Mouse (Mus musculus) cerebral cortex, adult 2 months (tissue): ENCODE data around the gene Map3k7.

ENCODE experiments used
- WGBS: fragments of 180-500 bp; shearing (Covaris S2); methylation state at CpG from one replicate; pipeline ENCODE4 v1.1.7; 2018; 5-methylcytosine and 5-hydroxymethylcytosine counted together

Gene Map3k7

DNA sequence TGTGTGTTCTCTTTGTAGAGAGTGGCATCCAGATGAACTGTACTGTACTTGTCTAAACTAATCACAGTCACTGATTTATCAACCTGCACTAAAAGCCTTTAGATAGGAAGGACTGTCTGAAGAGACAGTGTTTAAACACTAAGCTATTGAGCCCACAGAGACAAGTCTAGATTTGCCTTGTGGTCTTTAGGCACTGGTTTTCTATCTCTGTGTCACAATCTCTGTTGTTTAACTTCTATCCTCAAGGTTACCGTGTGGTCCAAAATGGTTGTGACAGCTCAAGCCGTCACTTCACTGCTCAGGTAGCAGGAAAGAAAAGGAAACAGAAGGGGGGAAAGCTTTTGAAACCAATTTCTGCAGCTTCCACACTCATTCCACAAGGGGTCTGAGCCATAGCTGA, 29.5 kb downstream of the Map3k7 start:
- 88% methylated on average over 2 of the region's 2 CpGs for WGBS

DNA sequence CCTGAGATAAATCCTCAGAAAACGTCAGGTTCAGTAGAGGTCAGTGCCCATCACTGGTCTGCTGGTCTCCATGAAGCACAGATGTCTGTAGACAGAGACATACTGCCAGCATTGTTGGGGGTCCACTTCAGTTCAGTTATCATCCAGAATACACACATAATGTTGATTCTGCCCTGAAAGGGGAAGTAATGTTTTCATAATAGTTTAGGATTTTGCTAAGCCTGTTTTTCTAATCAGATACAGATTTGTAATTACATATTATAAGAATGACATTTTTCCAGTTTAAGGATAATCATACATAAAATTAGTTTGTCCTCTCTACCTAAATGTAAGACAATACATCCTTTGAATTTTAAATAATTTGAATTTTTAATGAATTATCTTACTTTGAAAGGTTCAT, 30.0 kb downstream of the Map3k7 start:
- WGBS: 69% methylated on average over 1 of the region's 1 CpGs

DNA sequence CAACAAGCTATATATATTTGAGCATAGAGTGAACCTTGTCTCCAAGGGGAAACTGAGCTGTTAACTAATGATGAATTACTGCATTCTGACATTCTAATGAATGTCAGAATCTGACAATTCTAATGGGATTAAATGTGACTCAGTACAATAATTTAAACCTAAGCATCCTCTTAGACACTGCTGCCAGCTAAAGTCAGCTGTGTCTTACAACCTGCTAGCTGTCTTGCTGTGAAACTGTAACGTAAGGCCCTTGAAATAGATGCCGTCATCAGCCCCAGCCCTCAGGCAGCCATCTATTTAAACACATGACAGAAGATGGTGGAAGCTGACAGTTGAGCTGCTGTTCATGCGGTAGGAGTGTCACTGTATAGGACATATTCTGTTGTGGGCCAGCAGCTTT, 37.6 kb downstream of the Map3k7 start:
- WGBS: 65% methylated on average over 3 of the region's 3 CpGs

DNA sequence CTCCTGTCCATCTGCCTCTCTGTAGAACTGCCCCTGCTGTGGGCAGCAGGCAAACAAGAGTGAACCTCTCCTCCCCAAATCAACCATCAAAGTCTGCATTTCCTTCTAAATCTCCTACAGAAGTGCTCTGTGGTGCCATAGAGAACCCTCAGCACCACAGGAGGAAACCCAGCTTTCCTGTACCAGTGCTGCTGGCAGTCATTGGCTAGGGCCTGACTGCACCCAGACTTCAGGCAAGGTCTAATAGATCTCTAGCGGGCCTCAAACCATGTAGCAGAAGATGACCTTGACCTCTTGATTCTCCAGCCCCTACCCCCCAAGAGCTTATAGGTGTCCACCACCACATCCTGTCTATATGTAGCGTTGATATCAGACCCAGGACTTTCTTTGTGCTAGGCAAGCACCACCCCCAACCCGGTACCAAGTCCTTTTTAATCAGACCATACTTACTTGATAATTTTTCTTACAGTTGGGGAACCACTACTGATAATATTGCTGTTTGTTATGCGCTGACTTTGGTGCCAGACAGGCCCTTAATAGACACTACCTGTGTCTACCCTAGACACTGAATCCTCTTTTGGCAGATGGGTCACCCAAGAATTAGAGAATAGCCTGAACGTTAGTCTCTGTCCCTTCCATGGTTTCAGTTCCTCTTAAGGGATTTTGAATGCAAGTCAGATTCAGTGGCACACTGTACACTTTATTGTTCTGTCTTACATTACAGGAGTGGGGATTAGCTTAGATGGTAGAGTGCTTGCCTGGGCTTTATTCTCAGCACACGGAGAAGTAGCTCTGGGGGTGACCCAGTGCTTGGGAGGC, 41.1 kb downstream of the Map3k7 start:
- 89% methylated on average over 6 of the region's 6 CpGs for WGBS

DNA sequence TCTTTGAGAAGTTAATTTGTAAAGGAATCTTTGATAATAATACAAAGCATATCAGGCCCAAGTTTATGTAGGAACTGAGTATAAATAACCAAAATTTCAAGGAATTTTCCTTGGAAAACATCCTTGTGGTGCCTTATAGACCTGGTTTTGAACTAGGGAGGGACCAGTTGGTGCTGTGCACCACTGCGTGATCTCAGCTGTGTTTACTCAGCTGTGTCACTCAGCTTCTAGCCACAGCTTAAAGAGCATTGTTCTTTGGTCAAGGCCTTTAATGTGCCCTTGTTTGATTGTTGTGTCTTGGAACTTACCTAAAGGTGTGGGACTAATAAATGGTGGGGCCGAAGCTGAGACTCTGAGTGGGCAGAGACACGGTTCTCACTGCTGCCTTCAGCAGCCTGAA, 43.3 kb downstream of the Map3k7 start:
- 68% methylated on average over 3 of the region's 3 CpGs for WGBS

DNA sequence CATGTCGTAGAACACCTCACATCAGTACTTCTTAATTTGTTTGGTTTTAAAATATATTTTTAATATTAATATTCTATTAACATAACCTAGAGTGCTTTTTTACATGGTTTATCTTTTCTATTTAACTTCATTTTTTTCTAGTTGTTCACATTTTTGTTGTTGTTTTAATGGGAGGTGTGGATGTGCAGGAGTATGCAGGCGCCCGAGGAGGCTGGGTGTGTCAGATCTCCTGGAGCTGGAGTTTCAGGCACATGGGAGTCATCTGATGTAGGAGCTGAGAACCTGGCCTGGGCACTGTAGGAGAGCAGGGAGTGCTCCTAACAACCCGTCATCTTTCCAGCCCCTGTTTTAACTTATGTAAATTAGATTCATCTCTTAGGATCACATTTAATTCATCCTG, 44.2 kb downstream of the Map3k7 start:
- WGBS: 82% methylated on average over 4 of the region's 4 CpGs

DNA sequence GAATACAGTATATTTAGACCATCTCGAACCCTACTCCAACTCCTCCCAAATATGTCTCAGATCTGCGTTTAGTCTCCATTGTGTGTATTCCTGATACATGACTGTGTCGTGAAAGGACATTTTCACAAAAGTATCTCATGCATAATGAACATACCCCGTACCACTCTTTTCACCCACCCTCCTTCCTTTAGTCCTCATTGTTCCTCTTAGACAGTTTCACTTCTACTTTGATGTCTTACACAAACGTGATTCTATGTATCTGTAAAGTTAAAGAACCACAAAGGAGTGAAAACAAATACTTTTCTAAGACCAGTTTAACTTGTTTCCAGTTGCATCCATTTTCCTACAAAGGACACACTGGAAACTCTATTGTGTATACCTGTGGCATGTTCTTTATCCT, 46.9 kb downstream of the Map3k7 start:
- WGBS: 82% methylated on average over 5 of the region's 5 CpGs

DNA sequence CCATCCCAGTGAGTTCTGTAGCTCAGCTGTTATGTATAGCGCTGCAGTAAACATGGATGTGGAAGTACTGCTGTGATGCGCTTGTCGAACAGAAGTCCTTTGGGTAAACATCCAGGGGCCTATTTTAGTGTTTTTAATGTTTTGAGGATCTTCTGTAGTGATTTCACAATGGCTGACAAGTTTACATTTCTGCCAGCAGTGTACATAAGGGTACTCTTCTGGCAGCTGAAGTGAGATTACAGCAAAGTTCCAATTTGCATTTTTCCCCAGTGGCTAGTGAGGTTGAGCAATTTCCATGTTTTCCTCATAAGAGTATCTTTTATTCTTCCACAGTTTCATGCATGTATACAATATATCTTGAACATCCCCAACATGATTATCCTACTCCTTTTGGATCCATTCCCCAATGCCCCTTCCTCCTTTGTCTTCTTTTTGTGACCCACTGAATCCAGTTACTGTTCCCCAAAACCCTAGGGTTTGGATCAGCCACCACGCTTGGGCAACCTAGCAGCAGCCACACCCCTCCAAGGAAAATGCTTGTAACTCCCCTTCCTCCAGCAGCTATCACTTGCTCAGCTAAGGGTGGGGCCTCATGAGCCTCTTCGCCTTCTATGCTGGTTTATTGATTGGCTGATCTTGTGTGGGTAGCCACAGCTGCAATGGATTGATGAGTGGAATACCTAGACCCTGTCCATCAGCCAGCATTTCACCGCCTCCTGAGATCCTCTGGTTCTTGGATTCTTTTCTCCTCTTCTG, 47.5 kb downstream of the Map3k7 start:
- WGBS: 90% methylated on average over 6 of the region's 6 CpGs

- 79% methylated on average over 3 of the region's 3 CpGs for WGBS
These were observed 57.2 kb downstream of the Map3k7 start for GRCm38 (mm10) chr4:32021131-32021530.

DNA sequence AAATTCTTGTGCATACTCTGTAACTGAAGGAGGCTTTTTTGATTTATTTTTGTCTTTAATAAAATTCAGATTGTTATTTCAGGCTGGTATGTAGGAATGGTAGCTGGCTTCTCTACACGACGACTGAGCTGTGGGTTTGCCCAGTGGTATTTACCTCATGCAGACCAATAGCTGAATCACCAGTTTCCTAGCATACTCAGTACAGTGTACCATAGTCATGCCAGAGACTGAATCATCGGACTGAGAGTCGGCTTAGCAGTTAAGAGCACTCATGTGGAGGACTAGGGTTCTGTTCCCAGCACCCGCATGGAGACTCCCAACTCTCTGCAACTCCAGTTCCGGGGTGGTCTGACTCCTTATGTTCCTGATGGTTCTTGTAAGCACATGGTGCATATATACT, 58.4 kb downstream of the Map3k7 start:
- 75% methylated on average over 6 of the region's 6 CpGs for WGBS

- WGBS: 86% methylated on average over 2 of the region's 2 CpGs
These were observed 60.3 kb downstream of the Map3k7 start for GRCm38 (mm10) chr4:32024170-32024569.

- 90% methylated on average over 2 of the region's 2 CpGs for WGBS
These were observed 61.2 kb downstream of the Map3k7 start for GRCm38 (mm10) chr4:32025105-32025504.

- 83% methylated on average over 9 of the region's 9 CpGs for WGBS
These were observed 63.2 kb downstream of the Map3k7 start for GRCm38 (mm10) chr4:32027094-32027493.

DNA sequence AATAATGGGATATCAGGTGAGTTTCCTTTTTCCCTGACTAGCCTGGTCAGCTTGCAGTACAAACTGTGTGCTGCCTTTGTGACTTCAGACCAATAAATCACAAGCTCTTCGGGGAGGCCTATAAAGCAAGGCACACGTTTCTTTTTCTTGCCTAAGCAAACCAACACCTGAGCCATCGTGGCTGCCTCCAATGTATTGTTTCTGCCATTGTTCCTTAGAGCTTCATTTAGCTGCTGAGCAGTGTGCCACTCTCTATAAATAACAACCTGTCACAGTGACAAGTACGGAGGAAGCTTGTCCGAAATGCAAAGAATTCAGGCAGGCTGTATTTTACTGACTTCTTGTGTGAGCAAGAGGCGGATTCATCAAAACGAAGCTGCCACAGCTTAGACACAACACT, 73.4 kb downstream of the Map3k7 start:
- 59% methylated on average over 7 of the region's 7 CpGs for WGBS

DNA sequence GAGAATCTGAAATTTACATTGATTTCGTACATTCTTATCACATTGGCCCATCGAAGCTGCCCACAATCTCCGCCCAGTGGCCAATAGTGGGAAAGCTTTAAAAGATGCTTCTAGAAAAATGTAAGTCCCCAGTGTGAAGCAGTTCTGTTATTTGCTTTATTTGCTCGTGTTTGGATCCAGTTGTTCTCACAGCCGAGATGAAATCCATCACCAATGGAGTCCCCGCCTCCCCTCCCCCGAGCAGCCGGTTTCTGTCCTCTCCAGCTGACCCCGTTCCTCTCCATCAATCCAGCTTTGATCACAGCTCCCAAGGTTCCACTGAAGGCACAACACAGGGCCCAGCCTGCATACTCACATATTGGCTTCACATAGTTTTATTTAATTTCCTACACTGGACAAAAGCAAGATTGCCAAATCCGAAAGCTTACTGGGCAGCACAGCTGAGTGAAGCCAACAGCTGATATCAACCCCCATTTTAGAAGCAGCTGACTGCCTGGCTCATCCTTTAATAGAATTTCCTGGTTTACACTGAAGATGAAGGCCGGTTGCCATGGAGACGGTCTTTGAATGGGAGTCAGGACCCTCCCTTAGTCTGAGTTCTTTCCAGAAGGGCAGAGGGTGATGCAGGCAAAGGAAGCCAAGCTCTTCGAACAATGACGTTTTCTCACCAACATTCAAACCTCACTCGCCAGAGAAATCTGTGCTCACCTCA, 78.0 kb downstream of the Map3k7 start:
- 60% methylated on average over 15 of the region's 15 CpGs for WGBS

GRCm38 (mm10) chr4:32045234-32045633, 81.3 kb downstream of the Map3k7 start:
- 54% methylated on average over 5 of the region's 5 CpGs for WGBS

DNA sequence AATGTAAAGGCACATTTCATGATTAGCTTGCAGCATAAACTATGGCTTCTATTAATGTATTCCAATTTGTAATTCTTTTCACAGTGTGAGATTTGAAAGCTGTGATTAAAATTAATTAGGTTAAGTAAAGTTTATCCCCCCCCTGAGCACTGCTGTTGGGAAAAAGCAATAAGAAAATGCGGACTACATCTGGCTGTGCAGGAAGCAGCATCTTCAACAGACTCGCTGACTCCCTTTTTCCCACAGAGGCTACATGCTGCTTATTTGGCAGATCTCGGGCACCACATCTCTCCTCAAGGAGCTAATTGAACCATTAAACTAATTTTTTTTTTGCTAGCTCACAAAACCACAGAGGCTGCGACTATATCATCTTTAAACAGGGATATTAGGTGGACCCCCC, 85.9 kb downstream of the Map3k7 start:
- WGBS: 57% methylated on average over 4 of the region's 4 CpGs

- WGBS: 93% methylated on average over 14 of the region's 14 CpGs
These were observed 89.3 kb downstream of the Map3k7 start for GRCm38 (mm10) chr4:32053171-32053570.

DNA sequence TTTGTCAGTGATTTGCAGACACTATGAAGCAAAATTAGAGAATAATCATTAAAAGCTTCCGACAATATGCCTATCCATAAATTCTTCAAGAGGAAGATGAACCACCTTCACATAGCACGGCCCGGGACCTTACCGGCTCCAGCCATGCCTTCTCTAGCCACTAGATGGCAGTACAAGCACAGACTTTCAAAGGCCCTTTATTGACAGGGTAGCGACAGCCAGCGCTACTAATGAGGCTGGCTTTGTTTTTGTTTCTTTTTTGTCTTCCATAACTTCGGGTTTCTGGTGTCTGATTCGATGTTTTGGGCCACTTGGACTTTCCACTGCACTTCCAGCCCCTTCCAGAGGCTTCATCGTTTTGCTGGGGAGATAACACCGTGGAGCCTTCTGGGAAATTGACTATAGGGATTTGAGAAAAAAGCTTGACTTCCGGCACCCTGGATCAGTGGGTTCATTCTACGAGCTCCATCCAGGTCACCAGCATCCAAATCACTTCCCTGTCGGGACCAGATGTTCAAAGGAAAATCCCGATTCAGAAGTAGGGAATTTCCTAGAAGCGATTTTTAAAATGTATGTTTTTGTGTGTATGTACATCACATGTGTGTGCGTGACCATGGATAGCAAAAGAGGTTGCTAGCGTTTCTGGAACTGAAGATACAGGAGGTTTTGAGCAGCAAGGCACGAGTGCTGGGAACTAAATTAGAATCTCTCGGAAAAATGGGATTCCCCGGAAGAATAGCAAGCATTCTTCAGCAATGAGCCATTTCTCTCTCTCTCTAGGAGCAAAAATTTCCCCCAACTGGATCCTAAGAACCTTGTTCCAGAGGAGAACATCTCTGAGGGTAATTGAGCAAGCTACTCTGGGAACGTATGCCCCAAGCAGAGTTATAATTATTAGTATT, 91.5 kb downstream of the Map3k7 start:
- WGBS: 5% methylated on average over 21 of the region's 21 CpGs

DNA sequence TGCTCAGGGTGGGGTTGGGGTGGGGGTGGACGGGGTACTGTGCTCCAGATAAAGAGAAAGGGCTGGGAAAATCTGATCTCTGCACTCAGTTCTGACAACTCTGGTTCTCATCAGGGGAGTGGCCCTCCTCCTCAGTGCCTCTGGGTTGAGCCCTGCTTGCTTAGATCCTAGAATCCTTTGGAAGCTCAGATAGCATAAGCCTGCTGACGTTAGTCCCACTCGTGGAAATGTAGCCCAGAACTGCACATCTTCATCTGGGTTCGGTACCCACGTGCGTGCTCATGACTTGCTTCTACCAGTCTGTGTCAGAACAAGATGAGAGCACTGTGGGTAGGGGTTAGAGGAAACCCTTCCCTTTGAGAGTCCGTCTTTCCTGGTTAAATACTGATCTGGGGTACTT, 92.5 kb downstream of the Map3k7 start:
- 61% methylated on average over 7 of the region's 7 CpGs for WGBS

DNA sequence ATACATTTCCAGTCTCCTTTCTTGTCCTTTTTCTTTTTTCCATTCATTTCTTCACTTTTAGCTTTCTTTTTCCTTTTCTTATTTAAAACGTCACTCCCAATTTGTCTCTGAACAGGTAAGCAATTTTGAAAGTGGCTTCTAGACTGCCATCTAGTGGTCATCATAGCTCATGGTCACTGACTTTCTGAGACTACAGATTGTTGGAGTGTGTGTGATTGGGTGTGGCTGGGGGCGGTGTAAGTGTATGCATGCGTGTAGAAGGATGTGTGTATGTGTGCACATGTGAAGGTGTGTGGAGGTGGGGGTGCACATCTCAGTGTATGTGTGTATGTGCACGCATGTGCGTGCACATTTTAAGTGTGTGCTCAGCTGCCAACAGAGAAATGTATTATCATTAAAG, 93.2 kb downstream of the Map3k7 start:
- 50% methylated on average over 5 of the region's 5 CpGs for WGBS

GRCm38 (mm10) chr4:32060686-32061085, 96.8 kb downstream of the Map3k7 start:
- 62% methylated on average over 4 of the region's 4 CpGs for WGBS
